Mouse (Mus musculus): ENCODE measurements at regions not wholly inside any gene's neighbourhood (a gene's known extent, or its start where the extent isn't known, plus 50 kb on each side); places are given as distances from the start of the nearest gene placed in this dataset.

- no peak overlapping the region for H3K9ac ChIP-seq (replicated peaks; ENCODE audit: low read length)
- no peaks in the 10 kb centered on the region for H3K4me1 ChIP-seq (ENCODE audit: control insufficient read depth, insufficient read depth, low read length)
- ATAC-seq (replicated peaks; ENCODE audit: insufficient number of reproducible peaks, low FRiP score, low TSS enrichment, low read depth) (no peak), DNase-seq (ENCODE audit: low spot score) (no peak)
- no peaks in the 10 kb centered on the region for H3K36me3 ChIP-seq (replicated peaks; ENCODE audit: control insufficient read depth, insufficient read depth, low read depth, low read length)
- no peak overlapping the region for H3K4me2 ChIP-seq (ENCODE audit: low read depth, low read length)
- H3K4me3 ChIP-seq (ENCODE audit: low read depth, low read length): no peak overlapping the region
- H3K9me3 ChIP-seq (replicated peaks; ENCODE audit: control insufficient read depth, low read length): no peaks in the 10 kb centered on the region
- no peak overlapping the region for H3K27ac ChIP-seq (replicated peaks; ENCODE audit: low read depth, low read length)
- no peaks in the 10 kb centered on the region for H3K27me3 ChIP-seq (ENCODE audit: control insufficient read depth, insufficient read depth, low read length)
These were observed 624.4 kb downstream of the Hs3st4 start for GRCm38 (mm10) chr7:124607061-124607460.

GRCm38 (mm10) chr7:124610437-124610836 is 627.8 kb downstream of the Hs3st4 start:
- Histone ChIP-seq H3K27ac (replicated peaks; ENCODE audit: low read depth, low read length) (no peak overlapping the region), H3K36me3 (replicated peaks; ENCODE audit: control insufficient read depth, insufficient read depth, low read depth, low read length) (no peaks in the 10 kb centered on the region), H3K27me3 (ENCODE audit: control insufficient read depth, insufficient read depth, low read length) (no peaks in the 10 kb centered on the region), H3K9ac (replicated peaks; ENCODE audit: low read length) (no peak overlapping the region), H3K4me1 (ENCODE audit: control insufficient read depth, insufficient read depth, low read length) (no peaks in the 10 kb centered on the region), H3K4me2 (ENCODE audit: low read depth, low read length) (no peak overlapping the region), H3K9me3 (replicated peaks; ENCODE audit: control insufficient read depth, low read length) (no peaks in the 10 kb centered on the region), H3K4me3 (ENCODE audit: low read depth, low read length) (no peak overlapping the region)
- no peak for ATAC-seq (replicated peaks; ENCODE audit: insufficient number of reproducible peaks, low FRiP score, low TSS enrichment, low read depth)
- no peak for DNase-seq (ENCODE audit: low spot score)
- WGBS: 93% methylated on average over 3 of the region's 3 CpGs

- Histone ChIP-seq H3K4me3 (ENCODE audit: low read depth, low read length) (no peak overlapping the region), H3K36me3 (replicated peaks; ENCODE audit: control insufficient read depth, insufficient read depth, low read depth, low read length) (no peaks in the 10 kb centered on the region), H3K27me3 (ENCODE audit: control insufficient read depth, insufficient read depth, low read length) (no peaks in the 10 kb centered on the region), H3K9ac (replicated peaks; ENCODE audit: low read length) (no peak overlapping the region), H3K4me2 (ENCODE audit: low read depth, low read length) (no peak overlapping the region), H3K4me1 (ENCODE audit: control insufficient read depth, insufficient read depth, low read length) (no peaks in the 10 kb centered on the region), H3K27ac (replicated peaks; ENCODE audit: low read depth, low read length) (no peak overlapping the region), H3K9me3 (replicated peaks; ENCODE audit: control insufficient read depth, low read length) (no peaks in the 10 kb centered on the region)
- DNase-seq (ENCODE audit: low spot score) (no peak), ATAC-seq (replicated peaks; ENCODE audit: insufficient number of reproducible peaks, low FRiP score, low TSS enrichment, low read depth) (no peak)
- 84% methylated on average over 6 of the region's 6 CpGs for WGBS
These were observed 664.5 kb downstream of the Hs3st4 start for GRCm38 (mm10) chr7:124647131-124647530.

GRCm38 (mm10) chr7:124667180-124667968 is 684.7 kb downstream of the Hs3st4 start:
- H3K9ac ChIP-seq (replicated peaks; ENCODE audit: low read length): no peak overlapping the region
- DNase-seq (ENCODE audit: low spot score): no peak
- no peaks in the 10 kb centered on the region for H3K4me1 ChIP-seq (ENCODE audit: control insufficient read depth, insufficient read depth, low read length)
- no peak overlapping the region for H3K4me3 ChIP-seq (ENCODE audit: low read depth, low read length)
- H3K36me3 ChIP-seq (replicated peaks; ENCODE audit: control insufficient read depth, insufficient read depth, low read depth, low read length): no peaks in the 10 kb centered on the region
- no peak overlapping the region for H3K27ac ChIP-seq (replicated peaks; ENCODE audit: low read depth, low read length)
- no peak overlapping the region for H3K4me2 ChIP-seq (ENCODE audit: low read depth, low read length)
- no peaks in the 10 kb centered on the region for H3K9me3 ChIP-seq (replicated peaks; ENCODE audit: control insufficient read depth, low read length)
- H3K27me3 ChIP-seq (ENCODE audit: control insufficient read depth, insufficient read depth, low read length): no peaks in the 10 kb centered on the region
- ATAC-seq (replicated peaks; ENCODE audit: insufficient number of reproducible peaks, low FRiP score, low TSS enrichment, low read depth): no peak
- 26% methylated on average over 12 of the region's 12 CpGs for WGBS

- Histone ChIP-seq H3K27me3 (ENCODE audit: control insufficient read depth, insufficient read depth, low read length) (no peaks in the 10 kb centered on the region), H3K27ac (replicated peaks; ENCODE audit: low read depth, low read length) (no peak overlapping the region), H3K4me1 (ENCODE audit: control insufficient read depth, insufficient read depth, low read length) (no peaks in the 10 kb centered on the region), H3K4me2 (ENCODE audit: low read depth, low read length) (no peak overlapping the region), H3K9me3 (replicated peaks; ENCODE audit: control insufficient read depth, low read length) (no peaks in the 10 kb centered on the region), H3K4me3 (ENCODE audit: low read depth, low read length) (no peak overlapping the region), H3K9ac (replicated peaks; ENCODE audit: low read length) (no peak overlapping the region), H3K36me3 (replicated peaks; ENCODE audit: control insufficient read depth, insufficient read depth, low read depth, low read length) (no peaks in the 10 kb centered on the region)
- DNase-seq (ENCODE audit: low spot score) (no peak), ATAC-seq (replicated peaks; ENCODE audit: insufficient number of reproducible peaks, low FRiP score, low TSS enrichment, low read depth) (no peak)
- 78% methylated on average over 4 of the region's 4 CpGs for WGBS
These were observed 685.4 kb downstream of the Hs3st4 start for GRCm38 (mm10) chr7:124668058-124668457.

- Histone ChIP-seq H3K4me2 (ENCODE audit: low read depth, low read length) (no peak overlapping the region), H3K4me3 (ENCODE audit: low read depth, low read length) (no peak overlapping the region), H3K36me3 (replicated peaks; ENCODE audit: control insufficient read depth, insufficient read depth, low read depth, low read length) (no peaks in the 10 kb centered on the region), H3K27me3 (ENCODE audit: control insufficient read depth, insufficient read depth, low read length) (no peaks in the 10 kb centered on the region), H3K27ac (replicated peaks; ENCODE audit: low read depth, low read length) (no peak overlapping the region), H3K9me3 (replicated peaks; ENCODE audit: control insufficient read depth, low read length) (no peaks in the 10 kb centered on the region), H3K9ac (replicated peaks; ENCODE audit: low read length) (no peak overlapping the region), H3K4me1 (ENCODE audit: control insufficient read depth, insufficient read depth, low read length) (no peaks in the 10 kb centered on the region)
- DNase-seq (ENCODE audit: low spot score) (no peak), ATAC-seq (replicated peaks; ENCODE audit: insufficient number of reproducible peaks, low FRiP score, low TSS enrichment, low read depth) (no peak)
- 82% methylated on average over 4 of the region's 4 CpGs for WGBS
These were observed 687.8 kb downstream of the Hs3st4 start for GRCm38 (mm10) chr7:124670477-124670876.

- no peaks in the 10 kb centered on the region for H3K27me3 ChIP-seq (ENCODE audit: control insufficient read depth, insufficient read depth, low read length)
- H3K4me2 ChIP-seq (ENCODE audit: low read depth, low read length): no peak overlapping the region
- H3K9me3 ChIP-seq (replicated peaks; ENCODE audit: control insufficient read depth, low read length): no peaks in the 10 kb centered on the region
- no peaks in the 10 kb centered on the region for H3K36me3 ChIP-seq (replicated peaks; ENCODE audit: control insufficient read depth, insufficient read depth, low read depth, low read length)
- no peak overlapping the region for H3K9ac ChIP-seq (replicated peaks; ENCODE audit: low read length)
- DNase-seq (ENCODE audit: low spot score) (no peak), ATAC-seq (replicated peaks; ENCODE audit: insufficient number of reproducible peaks, low FRiP score, low TSS enrichment, low read depth) (no peak)
- H3K27ac ChIP-seq (replicated peaks; ENCODE audit: low read depth, low read length): no peak overlapping the region
- H3K4me1 ChIP-seq (ENCODE audit: control insufficient read depth, insufficient read depth, low read length): no peaks in the 10 kb centered on the region
- no peak overlapping the region for H3K4me3 ChIP-seq (ENCODE audit: low read depth, low read length)
These were observed 688.4 kb downstream of the Hs3st4 start for GRCm38 (mm10) chr7:124671117-124671516.

- ATAC-seq (replicated peaks; ENCODE audit: insufficient number of reproducible peaks, low FRiP score, low TSS enrichment, low read depth) (no peak), DNase-seq (ENCODE audit: low spot score) (no peak)
- Histone ChIP-seq H3K9me3 (replicated peaks; ENCODE audit: control insufficient read depth, low read length) (no peaks in the 10 kb centered on the region), H3K36me3 (replicated peaks; ENCODE audit: control insufficient read depth, insufficient read depth, low read depth, low read length) (no peaks in the 10 kb centered on the region), H3K4me1 (ENCODE audit: control insufficient read depth, insufficient read depth, low read length) (no peaks in the 10 kb centered on the region), H3K4me3 (ENCODE audit: low read depth, low read length) (no peak overlapping the region), H3K9ac (replicated peaks; ENCODE audit: low read length) (no peak overlapping the region), H3K27me3 (ENCODE audit: control insufficient read depth, insufficient read depth, low read length) (no peaks in the 10 kb centered on the region), H3K27ac (replicated peaks; ENCODE audit: low read depth, low read length) (no peak overlapping the region), H3K4me2 (ENCODE audit: low read depth, low read length) (no peak overlapping the region)
- 62% methylated on average over 3 of the region's 3 CpGs for WGBS
These were observed 694.3 kb downstream of the Hs3st4 start for GRCm38 (mm10) chr7:124676854-124677515.

Measured in embryonic facial prominence, embryonic 11.5 days (tissue).